Mouse (Mus musculus) cerebellum, adult 8-10 months (tissue): ENCODE measurements around the gene Fuz.
"Not testable (repeated sequence)": the region's sequence is repeated elsewhere in the genome, so short reads cannot be mapped to it uniquely, and the experiment has no call there.

Experiments
- DNase-seq: peaks from one replicate; pipeline ENCODE4 v3.0.0; 2022

Gene Fuz

DNA sequence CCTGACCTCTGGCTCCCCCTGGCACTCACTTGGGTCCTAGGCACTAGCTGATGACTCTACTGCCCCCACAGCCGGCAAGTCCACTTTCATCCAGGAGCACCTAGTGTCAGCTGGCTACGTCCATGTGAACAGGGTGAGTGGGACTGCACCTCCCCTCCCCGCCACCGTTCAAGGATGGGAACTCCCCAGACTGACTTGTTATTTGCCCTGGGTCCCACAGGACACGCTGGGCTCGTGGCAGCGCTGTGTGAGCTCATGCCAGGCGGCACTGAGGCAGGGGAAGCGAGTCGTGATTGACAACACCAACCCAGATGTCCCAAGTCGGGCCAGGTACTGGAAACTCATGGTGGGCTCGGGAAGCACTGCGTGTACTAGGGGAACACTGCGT, 34.5 kb upstream of the Fuz start:
- no peak for DNase-seq

DNA sequence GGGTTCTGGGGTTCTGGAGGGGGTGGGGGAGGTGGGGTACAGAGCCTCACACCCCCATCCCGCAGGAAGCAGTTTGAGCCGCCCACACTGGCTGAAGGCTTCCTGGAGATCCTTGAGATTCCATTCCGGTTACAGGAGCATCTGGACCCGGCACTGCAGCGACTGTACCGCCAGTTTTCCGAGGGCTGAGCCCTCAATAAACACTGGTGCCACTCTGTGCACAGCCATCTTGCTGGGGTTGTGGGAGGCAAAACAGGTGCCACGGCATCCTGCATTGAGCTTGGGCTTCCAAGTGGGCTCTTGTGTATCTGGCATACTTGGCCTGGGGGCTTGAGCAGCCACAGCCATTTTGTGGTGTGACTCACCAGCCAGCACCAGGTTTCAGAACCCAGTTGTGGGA, 33.4 kb upstream of the Fuz start:
- DNase-seq = no peak

DNA sequence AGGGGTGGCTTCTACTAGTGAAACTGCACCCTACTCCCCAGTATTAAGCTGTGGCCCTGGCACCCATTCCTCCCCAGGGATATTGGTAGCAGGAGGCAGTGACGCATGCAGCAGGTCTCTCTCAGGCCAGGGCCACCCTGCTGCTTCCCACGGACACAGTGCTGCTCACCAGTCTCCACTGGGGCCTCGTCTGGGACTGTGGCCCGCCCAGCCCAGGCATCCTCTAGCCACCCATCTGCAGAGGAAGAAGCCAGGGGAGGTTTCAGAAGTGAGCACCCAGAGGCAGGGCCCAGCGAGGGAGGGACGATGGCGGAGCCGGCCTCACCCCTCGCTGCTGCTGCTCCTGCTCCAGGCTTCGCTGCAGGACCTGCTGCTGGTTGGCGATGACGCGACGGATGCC, 32.7 kb upstream of the Fuz start:
- DNase-seq = peak; percentile 32

- DNase-seq = peak; percentile 25
Observed at GRCm38 (mm10) chr7:44863982-44864494, 31.8 kb upstream of the Fuz start.

DNA sequence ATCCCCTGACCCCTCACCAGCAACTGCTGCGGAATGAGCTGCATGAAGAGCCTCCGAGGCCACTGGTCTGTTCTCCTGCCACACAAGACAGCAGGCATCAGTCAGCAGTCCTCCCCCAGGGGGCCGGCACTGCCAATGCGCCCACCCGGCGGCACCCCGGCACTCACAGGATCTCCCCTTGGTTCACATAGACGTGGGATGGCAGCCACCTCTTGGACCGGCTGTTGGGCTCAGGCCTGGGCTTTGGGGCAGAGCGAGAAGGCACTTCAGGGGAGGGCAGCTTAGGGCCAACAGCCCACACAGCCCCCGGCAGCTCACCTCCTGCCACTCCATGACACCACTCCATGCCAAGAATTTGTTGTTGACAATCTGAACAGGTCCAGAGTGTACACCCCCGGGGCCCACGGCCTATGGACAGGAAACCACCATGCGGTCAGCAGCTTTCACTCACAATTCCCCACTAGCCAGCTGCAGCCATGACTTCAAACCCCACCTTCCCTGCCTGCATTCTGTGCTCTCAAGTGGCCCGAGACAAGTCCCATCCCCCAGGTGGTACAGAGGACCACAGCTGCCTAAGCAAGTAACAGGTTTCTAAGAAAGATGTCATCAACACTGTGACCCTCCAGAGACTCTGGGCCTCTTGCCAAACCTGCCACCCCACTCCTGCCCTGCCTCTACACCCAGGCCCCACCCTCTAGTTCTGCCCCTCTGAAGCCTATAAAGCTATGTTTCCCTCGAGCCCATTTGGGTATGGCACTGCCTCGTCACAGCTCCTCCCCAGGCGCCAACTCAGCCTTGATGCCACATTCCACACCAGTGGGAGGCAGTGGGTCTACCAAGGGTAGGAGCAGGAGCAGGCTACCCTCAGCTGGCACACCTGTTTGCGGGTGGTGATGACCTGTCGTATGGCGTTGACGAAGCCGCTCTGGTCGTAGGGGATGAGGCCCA, 31.0 kb upstream of the Fuz start:
- peak; percentile 43 for DNase-seq

- peak; percentile 46 for DNase-seq
Observed at GRCm38 (mm10) chr7:44866276-44867009, 29.4 kb upstream of the Fuz start.

- no peak for DNase-seq
Observed at GRCm38 (mm10) chr7:44867010-44867702, 28.7 kb upstream of the Fuz start.

DNA sequence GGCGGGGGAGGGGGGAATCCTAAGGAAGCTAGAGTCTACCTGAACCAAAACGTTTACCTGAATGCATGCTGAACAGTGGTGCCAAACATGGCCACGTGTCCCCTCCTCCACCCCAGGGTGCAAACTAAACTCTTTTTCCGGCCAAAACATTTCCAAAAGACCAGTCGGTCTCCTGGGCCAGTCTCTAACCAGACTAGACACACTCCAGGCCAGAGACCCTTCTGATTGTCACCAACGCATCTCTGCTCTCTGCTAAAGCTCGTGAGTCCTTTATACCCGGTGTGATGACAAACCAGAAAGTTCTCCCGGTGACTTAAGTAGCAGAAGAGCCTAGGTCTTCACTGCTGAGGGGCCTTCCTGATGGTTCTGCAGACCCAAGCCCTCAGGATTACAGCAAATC, 28.1 kb upstream of the Fuz start:
- DNase-seq = peak; percentile 16

GRCm38 (mm10) chr7:44868465-44868864, 27.4 kb upstream of the Fuz start:
- no peak for DNase-seq

GRCm38 (mm10) chr7:44868919-44869696, 26.8 kb upstream of the Fuz start:
- peak; percentile 56 for DNase-seq

DNA sequence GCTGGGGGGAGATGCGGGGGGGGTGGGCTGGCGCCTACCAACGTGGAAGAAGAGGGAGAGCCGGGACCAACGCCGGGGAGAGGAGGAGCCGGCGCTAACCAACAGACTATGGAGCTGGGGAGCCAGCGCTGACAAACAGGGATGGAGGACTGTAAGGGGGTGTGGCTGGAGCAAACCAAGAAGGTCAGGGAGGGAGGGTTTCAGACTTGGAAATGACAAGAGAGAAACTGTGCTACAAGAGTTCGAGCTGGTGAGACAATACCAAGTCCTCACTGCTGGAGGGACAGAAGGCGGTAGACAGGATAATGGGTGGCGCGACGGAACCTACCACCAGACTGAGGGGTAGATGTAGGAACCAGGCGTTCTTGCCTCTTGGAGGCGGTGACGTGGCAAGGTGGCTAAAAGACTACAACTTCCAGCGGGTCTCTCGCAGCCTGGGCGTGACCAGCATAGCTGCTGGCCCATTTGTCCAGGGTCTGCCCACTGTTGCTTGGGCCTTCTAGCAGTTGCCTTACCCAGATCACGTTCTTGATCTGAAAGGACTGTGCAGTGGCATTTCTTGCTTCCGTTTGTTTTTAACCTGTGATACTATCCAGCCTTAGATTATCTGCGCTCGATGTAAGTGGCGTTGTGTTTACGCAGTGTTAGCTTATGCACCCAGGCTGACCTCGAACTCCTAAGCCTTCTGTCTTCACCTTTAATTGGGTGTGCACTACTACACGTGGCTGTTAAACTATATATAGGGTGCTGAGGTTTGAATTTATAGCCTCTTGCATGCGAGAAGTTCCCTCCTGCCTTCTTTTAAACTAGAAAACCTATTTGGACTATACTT, 26.0 kb upstream of the Fuz start, which contains the start of gene Ptov1:
Ptov1 (minus strand) TSS at position 92 of the 832 bp plus-strand sequence.
- peak; percentile 90 for DNase-seq

DNA sequence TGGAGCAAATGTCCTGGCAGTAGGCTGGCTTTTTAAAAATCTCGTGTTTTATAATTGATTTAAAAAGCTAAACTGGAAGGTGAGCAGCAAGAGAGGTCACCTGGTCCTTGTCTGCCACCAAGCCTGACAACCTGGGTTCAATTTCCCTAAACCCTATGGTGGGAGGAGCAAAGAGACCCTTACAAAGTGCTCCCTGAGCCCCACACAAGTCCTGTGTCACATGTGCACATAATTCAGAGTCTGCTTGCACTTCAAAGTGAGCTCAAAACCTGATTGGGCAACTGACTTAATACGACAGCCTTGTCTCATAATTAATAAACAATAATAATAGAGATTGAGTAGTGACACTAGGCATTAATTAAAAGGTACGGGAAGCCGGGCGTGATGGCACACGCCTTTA, 25.3 kb upstream of the Fuz start:
- no peak for DNase-seq

DNA sequence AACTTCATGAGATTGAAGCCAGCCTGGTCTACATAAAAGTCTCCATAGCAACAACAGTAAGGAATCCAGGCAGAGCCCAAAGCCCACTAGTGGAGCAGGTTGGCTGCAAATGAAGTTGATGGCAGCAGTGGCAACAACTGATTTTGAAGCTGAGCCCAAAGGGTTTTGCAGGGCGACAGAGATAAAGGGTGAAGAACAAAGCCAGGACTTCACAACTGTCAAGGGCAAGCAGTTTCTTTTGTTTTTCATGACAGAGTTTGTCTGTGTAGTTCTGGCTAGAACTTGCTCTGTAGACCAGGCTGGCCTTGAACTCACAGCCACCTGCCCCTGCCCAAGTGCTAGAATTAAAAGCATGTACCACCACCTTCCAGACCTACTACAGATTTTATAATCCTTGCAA, 24.7 kb upstream of the Fuz start:
- no peak for DNase-seq

- DNase-seq = not testable (repeated sequence)
Observed at GRCm38 (mm10) chr7:44871774-44872173, 24.1 kb upstream of the Fuz start.

- DNase-seq = no peak
Observed at GRCm38 (mm10) chr7:44877833-44878232, 18.0 kb upstream of the Fuz start.

DNA sequence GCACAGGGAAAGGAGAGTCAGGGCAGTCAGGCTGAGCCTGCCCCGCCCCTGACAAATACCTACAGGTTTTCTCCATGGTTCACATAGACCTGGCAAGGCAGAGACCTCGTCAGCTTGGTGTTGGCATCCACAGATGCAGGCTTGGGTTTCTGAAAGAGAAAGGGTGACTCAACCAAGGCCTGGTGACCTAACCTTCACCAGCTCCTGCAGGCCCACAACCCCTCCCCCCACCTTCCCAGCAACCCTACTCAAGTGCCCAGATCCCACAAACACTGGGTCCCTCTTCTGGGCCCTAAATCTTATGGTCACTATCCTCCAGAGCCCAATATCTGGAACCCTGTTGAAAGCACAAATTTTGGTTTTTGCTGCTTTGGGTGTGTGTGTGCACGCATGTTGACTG, 12.8 kb upstream of the Fuz start:
- no peak for DNase-seq

DNA sequence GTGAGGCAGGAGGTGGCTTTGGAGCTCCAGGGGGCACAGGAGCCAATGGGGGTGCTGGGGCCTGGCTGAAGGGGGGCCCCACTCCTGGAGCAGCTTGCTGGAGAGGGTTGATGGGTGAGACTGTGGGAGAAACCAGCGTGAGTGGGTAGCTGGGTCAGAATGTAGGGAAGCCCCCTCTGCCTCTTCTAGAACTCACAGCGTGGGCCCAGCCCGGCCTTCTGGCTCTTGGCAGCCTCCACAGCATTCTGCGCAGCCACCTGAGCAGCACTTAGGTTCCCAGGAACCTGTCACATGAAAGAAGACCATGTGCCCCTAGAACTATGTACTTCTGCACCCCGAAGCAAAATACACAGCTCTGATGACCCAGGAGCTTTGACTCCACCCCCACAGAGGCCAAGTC, 11.2 kb upstream of the Fuz start:
- DNase-seq = no peak

DNA sequence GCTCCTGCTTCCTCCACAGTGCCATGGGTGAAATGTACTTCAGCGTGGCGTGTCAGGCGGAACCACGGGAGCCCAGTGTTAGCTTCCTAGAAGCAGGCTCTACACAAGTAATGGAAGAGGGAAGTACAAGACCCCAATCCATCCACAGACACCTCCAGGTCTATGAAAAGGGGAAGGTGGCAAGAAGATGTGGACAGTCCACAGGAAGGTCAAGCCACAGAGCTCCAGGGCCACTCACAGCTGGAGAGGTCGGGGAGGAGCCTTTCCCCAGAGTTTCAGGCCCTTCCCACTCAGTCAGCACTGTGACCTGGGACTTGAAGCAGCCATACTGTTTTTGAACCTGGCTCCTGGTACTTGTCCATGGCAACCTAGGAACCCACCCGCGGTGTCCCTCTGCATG, 8.9 kb upstream of the Fuz start:
- DNase-seq = no peak

- no peak for DNase-seq
Observed at GRCm38 (mm10) chr7:44888256-44889105, 7.4 kb upstream of the Fuz start.

GRCm38 (mm10) chr7:44890180-44890579, 5.7 kb upstream of the Fuz start:
- no peak for DNase-seq
